Mouse (Mus musculus) embryo, embryonic 11 days (tissue): ENCODE data around the gene Eif2b2.

Experiments
- DNase-seq: peaks from one replicate; pipeline ENCODE4 v3.0.0-alpha.2; 2015

Gene Eif2b2

DNA sequence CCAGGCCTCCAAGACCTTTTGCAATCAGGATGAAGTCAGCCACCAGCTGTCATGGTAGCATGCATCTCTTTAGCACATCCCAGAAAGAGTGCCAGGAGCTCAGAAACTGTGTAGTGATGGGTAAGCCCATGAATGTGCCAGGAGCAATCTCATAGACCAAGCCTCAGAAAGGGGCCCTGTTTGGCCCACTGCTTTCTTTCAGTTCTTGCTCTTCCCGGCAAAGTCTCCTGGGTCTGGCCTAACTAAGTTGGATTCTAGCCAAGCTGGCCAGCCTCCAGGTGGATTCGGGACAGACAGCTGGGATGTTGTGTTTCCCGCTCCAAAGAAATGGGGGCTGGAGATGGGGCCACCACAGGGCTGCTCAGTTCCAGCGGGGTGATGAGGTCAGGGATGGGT is 24.7 kb upstream of the Eif2b2 start:
- DNase-seq: no peak

DNA sequence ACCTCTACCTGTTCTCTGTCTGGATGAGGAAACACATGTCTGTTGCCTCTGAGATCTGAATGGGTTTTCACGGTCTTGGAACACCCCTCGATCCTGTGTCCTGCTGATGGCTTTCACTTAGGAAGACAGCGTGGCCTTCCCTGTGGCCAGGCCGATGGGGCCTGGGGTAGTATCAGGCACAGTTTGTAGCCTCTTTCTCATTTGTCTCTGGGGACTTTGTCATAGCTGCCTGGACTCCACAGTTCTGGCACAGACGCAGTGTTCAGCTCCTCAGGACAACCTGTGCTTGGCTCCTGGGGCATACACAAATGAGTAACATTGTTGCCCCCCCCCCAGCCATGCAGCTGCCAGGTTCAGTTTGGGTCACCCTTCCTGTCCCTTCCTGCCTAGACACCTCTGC is 24.2 kb upstream of the Eif2b2 start:
- no peak for DNase-seq

DNA sequence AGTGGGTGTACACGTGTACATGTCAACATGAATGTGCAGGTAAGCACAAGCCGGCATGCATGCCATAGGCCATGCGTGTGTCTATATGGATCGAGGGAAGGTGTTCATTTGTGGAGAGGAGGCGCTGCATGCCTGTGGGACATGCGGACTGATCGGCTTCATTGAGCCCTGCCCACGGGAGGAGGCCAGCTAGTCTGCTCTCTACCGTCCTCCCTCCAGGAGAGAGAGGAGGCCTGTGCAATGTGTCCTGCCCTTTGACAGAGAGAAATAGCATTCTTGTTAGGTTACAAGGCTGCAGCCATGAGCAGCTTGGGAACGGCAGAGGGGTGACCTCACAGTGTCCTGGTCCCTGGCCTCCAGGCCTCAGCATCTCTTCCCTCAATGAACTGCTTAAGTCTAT is 23.1 kb upstream of the Eif2b2 start:
- no peak for DNase-seq

DNA sequence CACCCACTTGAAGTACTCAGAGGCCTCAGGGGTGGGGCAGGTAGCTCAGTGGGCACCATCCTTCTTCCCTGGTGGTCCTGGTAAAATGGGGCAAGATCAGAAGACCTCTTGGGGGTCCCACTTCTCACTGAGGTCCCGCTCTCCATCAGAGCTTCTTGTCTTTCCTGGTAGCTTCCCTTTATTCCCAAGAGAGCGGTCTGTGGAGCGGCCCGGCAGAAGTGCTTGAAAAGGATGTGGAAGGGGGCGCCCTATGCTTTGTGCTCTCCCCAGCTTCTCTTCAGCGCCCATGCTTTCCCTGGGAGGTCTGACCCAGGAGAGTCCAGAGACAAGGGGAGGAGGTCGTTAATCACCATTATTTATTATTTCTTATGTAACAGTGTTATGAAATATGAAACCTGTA is 21.9 kb upstream of the Eif2b2 start:
- no peak for DNase-seq

DNA sequence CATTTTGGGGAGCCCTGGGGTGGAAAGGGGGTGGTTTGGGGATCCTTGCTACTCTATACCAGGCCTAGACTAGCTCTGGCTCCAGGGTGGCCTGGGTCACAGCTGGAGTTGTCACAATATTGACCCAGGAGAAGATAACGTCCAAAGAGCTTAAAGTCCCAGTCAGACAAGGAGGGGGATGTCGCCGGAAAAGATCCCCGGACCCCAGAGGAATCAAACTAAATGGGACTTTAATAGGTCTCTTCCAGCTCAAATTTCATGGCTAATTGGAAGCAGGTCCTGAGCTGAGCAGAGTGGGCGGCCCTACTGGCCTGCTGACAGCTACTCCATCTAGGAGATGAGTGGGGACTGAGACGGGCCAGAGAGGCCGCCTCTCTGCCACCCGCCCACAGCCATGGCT is 21.3 kb upstream of the Eif2b2 start:
- DNase-seq: peak; percentile 78

DNA sequence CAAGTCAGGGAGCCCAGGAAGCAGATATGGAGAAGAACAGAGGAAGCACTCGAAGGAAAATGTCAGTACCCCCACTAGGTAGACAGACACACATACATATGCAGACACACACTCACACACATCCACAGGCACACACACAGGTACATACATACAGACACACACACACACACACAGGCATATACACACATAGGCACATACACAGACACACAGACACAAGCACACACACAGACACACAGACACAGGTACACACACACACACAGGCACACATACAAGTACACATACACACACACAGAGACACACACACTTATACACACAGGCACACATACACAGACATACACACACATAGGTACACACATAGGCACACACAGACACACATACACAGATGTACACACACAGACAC is 19.3 kb upstream of the Eif2b2 start:
- no peak for DNase-seq

DNA sequence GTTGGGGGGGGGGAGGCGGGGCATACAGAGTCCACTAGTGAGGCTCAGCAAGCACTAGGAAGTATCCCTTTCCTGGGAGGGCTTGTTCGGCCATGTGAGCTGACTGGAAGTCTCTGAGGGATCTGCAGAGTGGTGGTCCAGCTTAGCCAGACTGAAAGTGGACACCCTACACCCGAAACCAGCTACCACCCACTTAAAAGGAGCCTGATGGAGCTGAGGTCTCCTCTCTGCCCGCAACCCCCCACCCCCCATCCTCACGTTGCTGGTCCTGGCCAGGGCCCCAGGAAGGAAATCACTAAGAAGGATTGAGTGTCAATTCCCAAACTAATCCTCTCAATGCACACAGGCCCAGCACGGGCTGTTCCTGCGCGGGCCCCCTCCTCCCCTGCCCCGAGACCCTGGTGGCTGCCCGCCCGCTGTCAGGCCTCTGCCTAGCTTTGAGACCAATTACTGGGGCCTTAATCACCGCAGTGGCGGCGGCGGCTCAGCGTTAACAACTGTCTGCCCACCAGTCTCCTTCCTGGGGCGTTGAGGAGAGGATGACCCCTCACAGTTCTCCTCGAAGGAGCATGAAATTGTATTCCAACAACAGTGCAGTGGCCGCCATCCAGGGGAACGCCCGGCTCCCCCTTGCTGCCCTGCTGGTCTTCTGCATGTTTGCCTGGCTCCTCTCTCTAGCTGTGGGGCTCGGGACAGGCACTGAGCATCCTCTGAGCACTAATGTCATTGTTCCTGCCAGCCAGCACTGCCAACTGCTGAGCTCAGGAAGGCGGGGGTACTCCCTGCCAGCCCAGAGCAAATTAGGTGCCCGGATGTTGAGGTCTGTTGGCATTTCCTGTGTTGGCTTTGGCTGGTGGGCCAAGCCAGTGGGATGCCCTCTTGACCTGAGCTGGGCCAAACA is 18.1 kb upstream of the Eif2b2 start:
- DNase-seq: peak; percentile 54

DNA sequence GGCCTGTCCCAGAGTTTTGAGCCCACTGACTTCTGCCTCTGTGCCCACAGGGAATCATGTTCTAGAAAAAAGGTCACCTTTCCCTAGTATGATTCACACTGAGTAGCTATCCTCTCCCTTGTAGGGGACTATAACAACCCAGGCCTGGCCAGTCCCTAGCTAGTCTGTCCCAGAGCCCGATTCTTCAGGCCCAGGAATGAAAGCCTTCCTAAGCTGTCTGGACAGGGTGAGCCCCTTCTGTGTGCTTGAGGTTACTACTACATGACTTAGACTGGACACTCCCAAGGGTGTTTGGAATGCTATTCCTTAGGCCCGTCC is 17.5 kb upstream of the Eif2b2 start:
- no peak for DNase-seq

DNA sequence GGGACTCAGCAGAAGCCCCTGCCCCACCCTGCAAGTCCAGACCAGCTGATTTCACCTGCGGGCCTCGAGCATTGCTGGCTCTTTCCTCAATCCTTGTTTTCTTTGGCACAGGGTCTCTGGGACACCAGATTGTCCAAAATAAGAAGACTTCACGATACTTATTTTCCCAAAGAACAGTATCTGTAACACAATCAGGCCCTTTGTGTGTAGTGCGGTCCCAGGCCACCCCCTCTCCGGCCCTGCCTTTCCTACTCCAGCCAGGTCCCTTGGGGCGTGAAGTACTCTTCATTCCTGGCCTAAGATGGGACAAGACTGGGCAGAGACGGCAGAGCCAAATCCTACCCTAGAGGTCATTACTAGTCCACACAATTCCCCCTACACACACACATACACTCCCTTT is 17.1 kb upstream of the Eif2b2 start:
- no peak for DNase-seq

DNA sequence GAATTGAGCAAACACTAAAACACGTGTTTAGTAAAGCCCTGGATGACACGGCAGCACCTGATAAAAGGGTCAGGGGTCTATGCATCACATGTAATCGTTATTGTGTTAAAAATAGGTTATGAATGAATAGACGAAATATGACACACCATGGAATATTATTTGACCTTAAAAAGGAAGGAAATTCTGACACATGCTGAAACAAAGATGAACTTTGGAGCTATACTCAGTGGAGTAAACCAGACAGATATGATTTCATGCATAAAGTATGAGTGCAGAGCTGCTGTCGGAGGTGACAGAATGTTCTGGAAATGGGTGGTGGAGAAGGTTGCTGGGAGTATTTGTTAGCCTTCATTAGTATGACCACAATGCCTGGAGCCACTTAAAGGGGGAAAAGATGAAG is 15.6 kb upstream of the Eif2b2 start:
- DNase-seq: no peak

DNA sequence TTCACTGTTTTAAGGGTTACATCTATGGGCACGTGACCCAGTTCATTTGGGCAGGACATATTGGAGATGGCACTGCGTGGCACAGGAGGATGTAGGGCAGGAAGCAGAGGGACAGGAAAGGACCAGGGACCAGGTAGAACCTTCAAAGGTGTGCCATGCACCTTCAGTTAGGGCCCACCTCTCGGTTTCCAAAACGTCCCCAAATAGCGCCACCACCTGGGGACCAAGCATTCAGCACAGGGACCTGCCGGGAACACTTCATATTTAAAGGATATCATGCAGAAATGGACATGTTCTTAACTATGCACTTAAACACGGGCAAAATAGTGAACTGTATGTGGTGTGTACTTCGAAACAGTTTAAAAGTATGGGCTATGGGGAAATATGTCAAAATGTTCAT is 15.2 kb upstream of the Eif2b2 start:
- DNase-seq: no peak

DNA sequence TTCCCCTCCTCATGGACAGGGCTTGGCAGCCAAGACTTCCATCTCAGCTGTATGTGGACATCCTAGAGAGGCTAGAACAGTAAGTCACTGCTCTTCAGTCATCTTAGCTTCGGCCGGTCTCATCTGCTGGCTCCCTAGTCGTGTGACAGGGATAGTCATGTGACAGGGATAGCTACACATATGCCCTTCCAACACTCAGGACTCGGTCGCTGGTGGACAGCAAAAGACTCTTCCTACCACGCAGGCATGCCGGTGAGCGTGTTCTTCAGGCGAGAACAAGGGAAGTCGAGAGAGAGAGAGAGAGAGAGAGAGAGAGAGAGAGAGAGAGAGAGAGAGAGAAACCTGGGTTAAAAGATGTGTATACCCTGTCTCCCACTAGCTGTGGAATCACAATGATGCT is 13.9 kb upstream of the Eif2b2 start:
- DNase-seq: no peak

DNA sequence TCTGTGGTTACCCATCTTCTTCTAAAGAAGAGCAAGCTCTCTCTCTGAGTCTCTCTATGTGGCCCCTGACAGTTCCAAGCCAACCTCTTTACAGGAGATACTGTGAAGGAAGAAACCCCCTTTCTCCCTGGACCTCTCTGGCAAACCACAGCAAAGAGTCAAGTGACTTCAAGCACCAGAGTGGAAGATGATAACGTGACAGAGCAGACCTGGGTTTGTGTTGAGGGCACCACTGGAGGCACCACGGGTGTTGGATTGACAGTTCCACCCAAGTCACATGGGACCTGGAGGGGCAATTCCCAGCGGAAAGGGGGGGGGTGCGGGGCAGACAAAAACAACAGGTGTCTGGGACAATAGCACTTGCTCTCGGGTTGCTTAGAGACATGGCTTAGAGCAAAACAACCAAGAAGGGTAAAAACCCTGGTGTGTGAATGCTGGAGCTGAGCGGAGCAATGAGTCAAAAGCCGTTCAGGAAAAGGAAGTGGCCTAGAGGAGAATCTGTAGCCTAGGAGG is 10.5 kb upstream of the Eif2b2 start:
- DNase-seq: no peak

DNA sequence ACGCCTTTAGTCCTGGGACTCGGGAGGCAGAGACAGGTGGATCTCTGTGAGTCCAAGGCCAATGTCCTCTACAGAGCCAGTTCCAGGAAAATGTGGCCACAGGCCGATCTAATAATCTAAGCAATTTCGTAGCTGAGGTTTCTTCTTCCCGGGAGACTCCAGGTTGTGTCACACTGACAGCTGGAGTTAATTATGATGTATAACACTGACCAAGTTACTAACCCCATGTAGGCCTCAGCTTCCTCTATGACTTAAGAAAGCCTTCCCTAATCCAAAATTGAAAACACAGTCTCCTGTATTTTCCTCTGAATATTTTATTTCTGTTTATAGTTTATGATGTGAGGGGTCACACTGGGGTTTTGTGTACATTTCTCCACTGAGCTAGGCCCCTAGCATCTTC is 4.2 kb upstream of the Eif2b2 start:
- DNase-seq: no peak

DNA sequence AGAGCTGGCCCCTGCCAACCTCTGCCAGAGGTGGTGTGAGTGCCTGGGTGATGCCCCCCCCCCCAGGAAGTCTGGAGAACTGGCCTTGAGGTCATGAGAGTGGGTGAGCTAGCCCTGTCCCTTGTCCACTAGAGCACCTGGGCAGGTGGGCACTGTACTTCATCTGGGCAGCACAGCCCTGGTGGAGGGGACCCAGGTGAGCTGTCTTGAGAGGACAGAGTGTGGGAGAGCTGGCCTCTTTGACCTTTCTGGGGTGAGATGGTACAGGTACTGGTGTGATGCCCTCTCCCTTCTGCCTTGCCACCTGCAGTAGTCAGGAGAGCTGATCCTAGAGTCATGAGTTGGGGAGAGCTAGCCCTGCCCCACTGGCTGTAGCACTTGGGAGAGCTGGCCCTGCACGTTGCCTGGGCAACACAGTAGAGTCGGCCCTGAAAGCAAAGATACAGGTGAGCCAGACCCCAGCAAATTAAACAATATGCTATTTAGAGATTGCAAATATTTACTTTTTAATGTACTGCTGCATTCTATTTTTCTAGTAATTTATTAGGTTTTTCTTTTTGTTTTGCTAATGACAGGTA is 1.5 kb upstream of the Eif2b2 start:
- DNase-seq: no peak

DNA sequence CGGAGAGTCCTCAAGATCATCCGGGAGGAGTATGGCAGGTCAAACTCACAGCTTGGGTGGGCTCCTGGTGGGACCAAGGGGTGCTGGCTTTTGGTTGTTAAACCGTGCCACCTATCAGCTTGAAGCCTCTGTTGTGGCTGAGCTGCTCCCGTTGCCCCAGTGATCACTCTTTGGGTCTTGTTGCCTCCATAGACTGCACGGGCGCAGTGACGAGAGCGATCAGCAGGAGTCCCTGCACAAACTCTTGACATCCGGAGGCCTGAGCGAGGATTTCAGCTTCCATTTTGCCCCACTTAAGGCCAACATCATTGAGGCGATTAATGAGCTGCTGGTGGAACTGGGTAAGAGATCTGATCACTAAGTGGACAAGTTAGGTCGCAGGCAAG is 617 bp downstream of the Eif2b2 start:
- no peak for DNase-seq

DNA sequence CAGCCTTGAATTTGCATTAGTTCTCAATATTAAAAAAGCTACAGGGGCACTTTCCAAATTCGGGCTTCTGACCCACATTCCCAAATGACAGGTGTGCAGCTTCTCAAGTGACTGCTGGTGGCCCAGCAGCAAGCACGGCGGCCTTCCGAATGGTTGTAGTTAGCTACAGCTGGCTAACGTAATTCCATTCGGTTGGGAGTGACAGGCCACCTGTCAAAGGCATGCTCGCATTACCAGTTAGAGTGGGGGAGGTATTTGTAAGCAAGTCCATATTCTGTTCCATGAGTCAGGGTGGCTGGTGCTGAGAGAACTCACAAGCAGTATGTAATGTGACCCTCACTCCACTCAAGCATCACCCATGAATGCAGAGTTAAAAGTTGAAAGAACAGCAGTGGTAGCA is 7.9 kb downstream of the Eif2b2 start:
- peak; percentile 45 for DNase-seq

DNA sequence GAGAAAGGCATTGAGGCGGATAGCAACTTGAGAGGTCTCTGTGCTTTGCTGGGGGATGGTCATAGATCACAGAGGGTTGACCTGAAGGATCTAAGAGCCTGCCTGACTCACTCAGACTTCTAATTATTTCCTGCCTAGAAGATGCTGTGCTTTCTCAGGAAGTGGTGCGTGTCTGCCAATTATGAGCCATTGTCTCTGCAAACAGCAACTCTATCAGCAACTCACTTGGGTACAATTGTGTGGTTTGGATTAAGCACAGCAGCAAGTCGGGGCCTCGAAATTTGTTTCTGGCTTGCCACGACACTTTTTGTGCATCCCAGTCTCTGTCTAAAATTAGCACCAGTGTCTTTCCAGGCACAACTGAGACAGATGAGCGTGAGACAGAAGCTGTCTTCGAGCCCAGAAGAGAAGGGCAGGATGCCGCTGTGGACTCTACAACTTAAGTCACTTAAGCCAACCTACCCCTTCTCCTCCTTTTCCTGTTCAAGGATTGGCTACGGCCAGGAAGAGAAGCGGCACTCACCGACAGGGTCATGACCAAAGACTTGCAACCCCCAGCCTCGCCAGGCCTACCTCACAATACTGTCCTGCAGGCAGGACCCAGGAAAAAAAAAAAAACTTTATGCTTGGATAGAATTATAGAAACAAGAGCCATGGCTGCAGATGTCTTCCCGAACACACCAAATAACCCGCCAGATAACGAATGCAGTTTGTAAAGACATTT is 8.8 kb downstream of the Eif2b2 start:
- no peak for DNase-seq

DNA sequence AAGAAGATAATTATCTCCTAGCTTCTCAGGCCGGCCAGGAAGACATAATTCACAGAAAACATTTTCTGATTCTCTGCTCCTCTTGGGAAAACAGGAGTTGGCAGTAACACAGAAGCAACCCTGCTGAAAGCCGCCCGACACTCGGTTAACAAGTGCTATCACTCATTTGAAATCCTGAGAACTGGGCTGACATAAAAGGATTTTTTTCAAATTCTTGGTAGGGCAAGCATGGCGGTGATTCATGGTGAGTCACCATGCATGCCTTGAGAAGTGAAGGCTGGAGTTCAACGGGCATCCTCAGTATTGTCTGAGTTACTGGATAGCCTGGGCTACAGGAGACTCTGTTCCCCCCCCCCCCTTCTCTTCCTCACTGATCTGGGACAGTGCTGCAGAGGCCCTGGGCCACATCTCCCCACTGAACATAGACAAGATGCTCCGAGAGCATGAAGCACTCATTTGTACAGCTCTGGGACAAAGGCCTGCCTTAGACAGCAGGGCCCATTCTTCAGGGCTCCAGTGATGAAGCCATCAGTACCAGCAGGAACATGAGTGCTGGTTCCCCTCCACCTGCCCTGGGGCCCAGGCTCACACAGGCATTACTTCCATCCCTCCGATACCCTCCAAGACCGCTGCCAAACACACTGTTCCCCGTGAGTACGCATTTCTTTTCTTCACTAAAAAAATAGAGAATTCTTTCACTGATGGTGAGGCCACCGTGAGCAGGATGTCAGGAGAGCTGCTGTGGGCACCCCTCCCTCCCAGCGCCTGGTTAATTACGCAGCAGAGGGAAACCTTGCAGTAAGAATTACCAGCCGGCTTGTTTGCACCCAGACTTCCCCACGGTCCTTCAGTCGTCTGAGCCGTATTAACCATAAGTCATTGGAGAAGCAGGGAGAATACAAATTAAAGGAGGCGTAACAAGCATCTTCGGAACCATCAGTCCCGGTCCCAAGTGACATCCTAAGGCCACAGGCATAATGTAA is 14.4 kb downstream of the Eif2b2 start:
- no peak for DNase-seq

DNA sequence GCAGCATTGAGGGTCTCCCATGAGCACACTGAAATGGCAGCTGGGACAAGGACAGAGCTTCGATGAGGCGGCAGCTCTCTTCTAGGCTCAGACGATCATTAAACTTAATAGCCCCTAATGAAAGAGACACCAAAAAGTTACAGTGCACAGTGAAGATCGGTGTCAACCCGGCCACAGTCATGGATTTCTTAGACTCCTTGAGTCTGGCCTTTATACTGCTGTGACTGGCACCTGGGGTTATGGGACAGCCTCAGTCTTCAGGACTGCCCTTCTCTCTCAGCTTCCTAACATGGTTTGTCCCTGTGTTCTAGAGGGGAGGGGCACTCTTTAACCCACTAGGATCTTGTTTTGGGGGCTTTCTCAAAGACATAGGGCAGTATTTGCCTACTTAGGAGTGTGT is 18.3 kb downstream of the Eif2b2 start:
- DNase-seq: no peak

DNA sequence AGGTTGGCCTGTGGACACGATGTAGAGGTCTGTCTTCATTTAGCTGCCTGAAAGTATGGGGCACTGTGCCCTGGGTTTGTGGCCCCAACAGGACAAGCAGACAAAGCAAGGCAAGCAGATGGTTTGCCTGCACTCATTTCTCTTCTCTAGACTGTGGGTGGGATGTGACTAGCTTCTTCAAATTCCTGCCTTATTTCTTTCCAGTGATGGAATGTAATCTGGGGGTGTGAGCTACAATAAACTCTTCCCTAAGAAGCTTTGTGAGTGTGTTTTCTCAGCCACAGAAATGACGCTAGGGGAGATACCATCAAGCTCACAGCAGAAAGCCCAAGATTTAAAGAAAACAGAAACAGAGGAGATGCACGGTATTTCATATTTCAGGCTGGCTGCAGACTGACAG is 32.8 kb downstream of the Eif2b2 start:
- DNase-seq: no peak

DNA sequence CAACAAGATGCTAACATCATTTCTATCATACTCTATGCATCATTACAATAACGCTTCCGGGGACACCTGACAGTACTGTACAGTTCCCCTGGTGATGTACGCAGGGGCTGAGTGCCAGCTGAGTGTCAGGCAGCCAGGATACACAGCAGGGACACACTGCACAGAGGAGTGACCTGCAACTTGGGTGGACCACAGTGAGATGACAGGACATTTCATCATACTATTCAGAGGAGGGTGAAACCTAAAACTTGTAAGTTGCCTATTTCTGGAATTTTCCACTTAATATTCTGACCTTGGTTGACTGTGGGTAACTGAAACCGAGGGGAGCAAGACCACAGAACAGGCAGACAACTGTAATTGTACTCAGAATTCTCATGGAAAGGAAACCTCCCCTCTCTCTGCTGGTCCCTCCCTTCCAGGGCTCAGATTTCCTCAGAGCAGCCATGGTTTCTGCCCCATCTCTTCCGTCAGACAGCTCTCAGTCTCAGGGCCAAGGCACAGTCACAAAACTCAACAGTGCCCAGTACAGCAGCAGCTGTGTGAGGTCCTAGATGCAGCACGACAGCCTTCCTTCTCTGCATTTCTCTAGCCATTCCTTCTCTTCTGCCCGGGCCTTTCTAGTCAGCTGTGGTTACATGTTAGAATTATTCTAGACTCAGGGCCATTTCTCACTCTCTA is 36.9 kb downstream of the Eif2b2 start:
- DNase-seq: peak; percentile 32
